Mouse (Mus musculus) heart, embryonic 12.5 days (tissue): ENCODE data around the gene Gm15517. TPM values are rescaled to one million over a fixed set of nuclear protein-coding genes. Genes with fewer than 3 reads are reported as not detected.
A peak's percentile ranks its signal among the peaks of the same experiment; 100 is the strongest.
"Not testable (repeated sequence)": the region's sequence is repeated elsewhere in the genome, so short reads cannot be mapped to it uniquely, and the experiment has no call there.

Source experiments
- ATAC-seq: fragments of 200-750 bp; cut with Nextera tagmentation; 2 replicates; pipeline ENCODE4 v1.8.0; 2017; ENCODE audit warnings: moderate TSS enrichment, moderate library complexity; ENCODE audit not compliant: insufficient number of reproducible peaks, low FRiP score
- H3K27ac ChIP-seq: fragments of 300-500 bp; sonication (generic); 2 replicates; pipeline ENCODE4 v1.5.1; 2016; ENCODE audit warnings: mild to moderate bottlenecking, moderate library complexity; ENCODE audit not compliant: poor library complexity, severe bottlenecking
- H3K27me3 ChIP-seq: fragments of 300-500 bp; sonication (generic); replicated peaks from 2 replicates; pipeline ENCODE4 v1.6.1; 2016; ENCODE audit warnings: mild to moderate bottlenecking, moderate library complexity
- H3K36me3 ChIP-seq: fragments of 300-500 bp; sonication (generic); 2 replicates; pipeline ENCODE4 v1.6.1; 2016; ENCODE audit warnings: mild to moderate bottlenecking, moderate library complexity
- H3K4me1 ChIP-seq: fragments of 300-500 bp; sonication (generic); replicated peaks from 2 replicates; pipeline ENCODE4 v1.6.1; 2016; ENCODE audit warnings: mild to moderate bottlenecking
- H3K4me2 ChIP-seq: fragments of 300-500 bp; sonication (generic); 2 replicates; pipeline ENCODE4 v1.6.1; 2016; ENCODE audit warnings: mild to moderate bottlenecking, moderate library complexity
- H3K4me3 ChIP-seq: fragments of 300-500 bp; sonication (generic); 2 replicates; pipeline ENCODE4 v1.5.1; 2016; ENCODE audit warnings: mild to moderate bottlenecking
- H3K9ac ChIP-seq: fragments of 300-500 bp; sonication (generic); 2 replicates; pipeline ENCODE4 v1.6.1; 2016; ENCODE audit warnings: mild to moderate bottlenecking, moderate library complexity
- H3K9me3 ChIP-seq: fragments of 300-500 bp; sonication (generic); replicated peaks from 2 replicates; pipeline ENCODE4 v1.6.1; 2016; ENCODE audit warnings: mild to moderate bottlenecking, moderate library complexity
- WGBS: fragments of 180-500 bp; shearing (Covaris S2); methylation state at CpG from one replicate; pipeline ENCODE4 v1.1.7; 2016; 5-methylcytosine and 5-hydroxymethylcytosine counted together
- polyA plus RNA-seq: library from polyadenylated mRNA; unstranded; fragments of >200 nt; fragmentation: Nextera tagmentation; extraction: Ambion mirVana; gene quantifications from 2 replicates; pipeline ENCODE4 v1.2.1, GENCODE M21; 2016

The Gm15517 gene
- polyA plus RNA-seq, 1 experiment from 2014 or later, result not detected

GRCm38 (mm10) chr7:44297501-44297900 is 36.3 kb downstream of the Gm15517 start:
- H3K4me2 ChIP-seq, result not testable (repeated sequence)

GRCm38 (mm10) chr7:44303346-44304340 is 42.4 kb downstream of the Gm15517 start:
- peak overlapping the region; percentile 86 for H3K4me2 ChIP-seq
- H3K9me3 ChIP-seq, result no peaks in the 10 kb centered on the region
- peaks cover 35% of the 10 kb centered on the region for H3K27me3 ChIP-seq
- peak overlapping the region; percentile 78 for H3K9ac ChIP-seq
- H3K27ac ChIP-seq, result no peak overlapping the region
- WGBS, result 84% methylated on average over 14 of the region's 14 CpGs
- H3K4me1 ChIP-seq, result peaks cover 6% of the 10 kb centered on the region; the same call in 1 of the 2 replicates
- peak overlapping the region; percentile 59 for H3K4me3 ChIP-seq
- no peak for ATAC-seq
- H3K36me3 ChIP-seq, result no peaks in the 10 kb centered on the region

More at GRCm38 (mm10) chr7:44297501-44297900, 36.3 kb downstream of the Gm15517 start:
- peaks cover 11% of the 10 kb centered on the region for H3K27me3 ChIP-seq
- WGBS, result 61% methylated on average over 2 of the region's 2 CpGs
- not testable (repeated sequence) for H3K9me3 ChIP-seq, H3K9ac ChIP-seq, ATAC-seq, H3K27ac ChIP-seq, H3K4me1 ChIP-seq, H3K36me3 ChIP-seq, H3K4me3 ChIP-seq

GRCm38 (mm10) chr7:44304463-44304774 is 43.2 kb downstream of the Gm15517 start:
- Histone ChIP-seq H3K9me3 (no peaks in the 10 kb centered on the region), H3K36me3 (no peaks in the 10 kb centered on the region), H3K4me2 (peak overlapping the region; percentile 86), H3K27me3 (peaks cover 42% of the 10 kb centered on the region), H3K4me3 (peak overlapping the region; percentile 59), H3K27ac (peak overlapping the region; percentile 77), H3K9ac (peak overlapping the region; percentile 78), H3K4me1 (peaks cover 6% of the 10 kb centered on the region; the same call in 1 of the 2 replicates)
- ATAC-seq, result peak; percentile 16
- WGBS, result under 1% methylated on average over 25 of the region's 25 CpGs

- peak overlapping the region; percentile 59 for H3K4me3 ChIP-seq
- no peaks in the 10 kb centered on the region for H3K36me3 ChIP-seq
- under 1% methylated on average over 49 of the region's 49 CpGs for WGBS
- H3K9ac ChIP-seq, result peak overlapping the region; percentile 78
- peaks cover 6% of the 10 kb centered on the region for H3K4me1 ChIP-seq
- H3K9me3 ChIP-seq, result no peaks in the 10 kb centered on the region
- ATAC-seq, result peak; percentile 92
- H3K4me2 ChIP-seq, result peak overlapping the region; percentile 86
- peaks cover 47% of the 10 kb centered on the region for H3K27me3 ChIP-seq
- H3K27ac ChIP-seq, result peak overlapping the region; percentile 77
These were observed 43.8 kb downstream of the Gm15517 start for GRCm38 (mm10) chr7:44304775-44305641.

- WGBS, result 12% methylated on average over 16 of the region's 16 CpGs
These were observed 44.4 kb downstream of the Gm15517 start for GRCm38 (mm10) chr7:44305686-44306085.

GRCm38 (mm10) chr7:44306516-44307240 is 45.4 kb downstream of the Gm15517 start, which contains the start of gene Clec11a:
Gene Clec11a, minus strand, starts transcription at chr7:44306902.
- Histone ChIP-seq H3K27me3 (peaks cover 54% of the 10 kb centered on the region), H3K4me1 (peaks cover 22% of the 10 kb centered on the region), H3K27ac (no peak within 1 kb of the TSS), H3K9ac (no peak within 1 kb of the TSS), H3K4me3 (peak within 1 kb of the TSS; percentile 20; the same call in 1 of the 2 replicates), H3K36me3 (no peaks in the 10 kb centered on the region), H3K9me3 (no peaks in the 10 kb centered on the region), H3K4me2 (peak within 1 kb of the TSS; percentile 86)
- WGBS, result 62% methylated on average over 6 of the region's 6 CpGs
- no peak for ATAC-seq

More at GRCm38 (mm10) chr7:44305686-44306085, 44.4 kb downstream of the Gm15517 start:
- peaks cover 13% of the 10 kb centered on the region for H3K4me1 ChIP-seq
- peaks cover 47% of the 10 kb centered on the region for H3K27me3 ChIP-seq
- H3K9me3 ChIP-seq, result no peaks in the 10 kb centered on the region
- H3K4me2 ChIP-seq, result peak overlapping the region; percentile 86
- no peaks in the 10 kb centered on the region for H3K36me3 ChIP-seq
- H3K9ac ChIP-seq, result no peak overlapping the region
- H3K27ac ChIP-seq, result no peak overlapping the region
- no peak for ATAC-seq
- peak overlapping the region; percentile 20; the same call in 1 of the 2 replicates for H3K4me3 ChIP-seq

- H3K36me3 ChIP-seq, result no peaks in the 10 kb centered on the region
- H3K27me3 ChIP-seq, result peaks cover 62% of the 10 kb centered on the region
- ATAC-seq, result no peak
- no peak overlapping the region for H3K4me2 ChIP-seq
- no peak overlapping the region for H3K9ac ChIP-seq
- H3K4me3 ChIP-seq, result no peak overlapping the region
- no peaks in the 10 kb centered on the region for H3K9me3 ChIP-seq
- peaks cover 22% of the 10 kb centered on the region for H3K4me1 ChIP-seq
- no peak overlapping the region for H3K27ac ChIP-seq
- WGBS, result 48% methylated on average over 9 of the region's 9 CpGs
These were observed 46.2 kb downstream of the Gm15517 start for GRCm38 (mm10) chr7:44307261-44308020.

GRCm38 (mm10) chr7:44309475-44310284 is 48.4 kb downstream of the Gm15517 start, which contains the start of gene Shank1:
Gene Shank1, plus strand, starts transcription at chr7:44310253.
- WGBS, result 22% methylated on average over 9 of the region's 22 CpGs
- H3K36me3 ChIP-seq, result no peaks in the 10 kb centered on the region
- H3K27ac ChIP-seq, result no peak within 1 kb of the TSS
- peak within 1 kb of the TSS; percentile 95 for H3K4me2 ChIP-seq
- H3K4me3 ChIP-seq, result peak within 1 kb of the TSS; percentile 53
- H3K27me3 ChIP-seq, result peaks cover 84% of the 10 kb centered on the region
- no peak for ATAC-seq
- peak within 1 kb of the TSS; percentile 71 for H3K9ac ChIP-seq
- peaks cover 16% of the 10 kb centered on the region for H3K4me1 ChIP-seq
- H3K9me3 ChIP-seq, result no peaks in the 10 kb centered on the region

- ATAC-seq, result peak; percentile 15; the same call in 1 of the 2 replicates
- H3K9ac ChIP-seq, result peak overlapping the region; percentile 71
- peak overlapping the region; percentile 53 for H3K4me3 ChIP-seq
- 1% methylated on average over 37 of the region's 40 CpGs for WGBS
- peaks cover 90% of the 10 kb centered on the region for H3K27me3 ChIP-seq
- no peaks in the 10 kb centered on the region for H3K9me3 ChIP-seq
- H3K4me2 ChIP-seq, result peak overlapping the region; percentile 95
- H3K4me1 ChIP-seq, result peaks cover 16% of the 10 kb centered on the region
- H3K36me3 ChIP-seq, result no peaks in the 10 kb centered on the region
- no peak overlapping the region for H3K27ac ChIP-seq
These were observed 49.1 kb downstream of the Gm15517 start for GRCm38 (mm10) chr7:44310285-44310877.
